Mouse (Mus musculus) T-cell, adult 2 months (primary cell): ENCODE data around the gene Tenm3.
"Not testable (repeated sequence)": the region's sequence is repeated elsewhere in the genome, so short reads cannot be mapped to it uniquely, and the experiment has no call there.

Experiments used
- DNase-seq: peaks from one replicate; pipeline ENCODE4 v3.0.0; 2022; ENCODE audit warnings: low spot score

Tenm3 gene

GRCm38 (mm10) chr8:48204114-48204837, 639.5 kb downstream of the Tenm3 start:
- DNase-seq: no peak

DNA sequence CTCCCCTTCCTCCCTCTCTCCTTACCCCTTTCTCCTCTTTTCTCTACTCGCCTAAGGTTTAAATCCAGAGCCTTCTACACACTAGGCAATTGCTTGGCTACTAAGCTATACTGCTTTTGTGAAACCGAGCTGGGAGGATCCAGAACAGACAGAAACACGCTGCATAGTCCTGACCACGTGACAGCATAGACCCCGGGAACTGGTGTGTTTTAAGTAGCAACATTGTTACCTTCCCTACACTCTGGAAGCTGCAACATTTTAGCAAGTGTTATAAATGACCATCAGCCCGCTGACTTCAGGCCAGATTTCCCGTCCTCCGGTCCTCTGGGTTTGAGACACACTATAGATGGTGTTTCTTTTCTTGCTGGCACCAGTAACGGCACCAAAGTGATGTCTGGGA, 640.1 kb downstream of the Tenm3 start:
- no peak for DNase-seq

DNA sequence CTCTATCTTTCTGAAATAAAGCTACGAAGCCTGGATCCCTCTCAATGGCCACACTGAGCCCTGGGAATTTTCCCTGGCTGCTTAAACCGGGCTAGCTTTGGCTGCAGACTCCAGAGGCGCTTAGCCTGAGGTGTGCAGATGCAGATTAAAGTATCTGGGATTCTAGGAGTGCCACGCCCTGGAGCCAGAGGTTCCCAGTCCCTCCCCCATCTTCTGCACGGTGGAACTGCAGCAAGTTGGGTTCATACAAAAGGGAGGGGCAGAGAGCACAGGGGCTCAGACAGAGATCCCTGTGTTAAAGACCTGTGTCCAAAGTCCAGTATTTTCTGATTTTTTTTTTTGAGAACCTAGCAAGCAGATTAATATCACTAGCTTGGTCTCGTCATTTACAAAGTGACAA, 640.6 kb downstream of the Tenm3 start:
- DNase-seq: no peak

DNA sequence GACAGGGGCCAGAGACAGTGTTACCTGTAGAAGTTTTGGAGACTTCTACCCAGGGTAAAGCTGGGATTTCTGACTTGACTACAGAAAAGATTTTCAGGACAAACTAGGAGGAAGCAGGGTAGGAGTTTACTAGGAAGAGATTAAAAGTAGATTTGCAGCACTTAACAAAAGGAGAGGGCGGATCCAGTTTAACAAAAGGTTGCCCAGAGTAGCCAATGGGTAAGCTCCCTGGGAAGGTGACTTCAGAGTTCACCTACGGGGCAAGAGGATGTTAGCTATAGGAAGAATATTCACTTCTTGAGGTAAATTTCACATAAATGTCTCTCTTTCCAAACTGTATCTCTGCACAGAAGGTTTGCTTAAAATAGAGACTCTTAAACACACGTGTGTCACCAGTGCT, 641.1 kb downstream of the Tenm3 start:
- DNase-seq: no peak

DNA sequence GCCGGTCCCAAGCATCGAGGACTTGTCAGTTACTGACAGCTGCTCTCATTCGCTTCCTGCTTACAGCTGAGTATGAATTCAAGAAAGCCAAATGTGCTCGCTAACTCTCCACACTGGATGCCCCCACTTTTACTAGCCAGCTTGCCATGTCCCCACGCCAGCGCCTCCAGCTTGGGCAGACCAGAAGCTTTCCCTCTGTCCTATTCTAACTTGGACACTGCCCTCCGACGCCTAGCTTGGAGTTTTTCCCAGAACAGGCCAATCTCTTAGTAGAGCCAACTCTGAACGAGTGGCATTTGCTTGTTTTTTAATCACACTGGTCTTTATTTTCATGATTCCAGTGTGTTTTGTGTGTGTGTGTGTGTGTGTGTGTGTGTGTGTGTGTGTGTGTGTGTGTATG, 644.6 kb downstream of the Tenm3 start:
- DNase-seq: no peak

- no peak for DNase-seq
Observed at GRCm38 (mm10) chr8:48195971-48196370, 647.8 kb downstream of the Tenm3 start.

- no peak for DNase-seq
Observed at GRCm38 (mm10) chr8:48188586-48188985, 655.2 kb downstream of the Tenm3 start.

GRCm38 (mm10) chr8:48183758-48184157, 660.0 kb downstream of the Tenm3 start:
- DNase-seq: no peak

GRCm38 (mm10) chr8:48181000-48181399, 662.8 kb downstream of the Tenm3 start:
- DNase-seq: no peak

DNA sequence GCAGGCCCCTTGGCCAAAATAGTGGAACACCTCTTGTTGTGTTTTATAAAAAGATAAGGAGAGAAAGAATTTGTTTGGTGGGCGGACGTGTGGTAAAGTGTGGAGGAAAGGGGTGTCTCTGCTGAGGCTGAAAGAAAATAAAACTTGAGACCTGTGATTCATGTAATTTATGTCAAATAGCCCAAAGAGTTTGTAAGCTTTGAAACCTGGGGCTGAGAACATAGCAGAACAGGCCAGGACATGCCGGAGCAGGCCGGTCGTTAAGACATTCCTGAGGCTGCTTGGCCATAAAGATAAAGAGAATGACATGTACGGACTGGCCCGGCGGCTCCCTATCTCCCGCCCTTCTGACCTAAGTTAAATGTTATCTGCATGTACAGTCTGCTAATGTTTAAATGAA, 663.6 kb downstream of the Tenm3 start:
- DNase-seq: not testable (repeated sequence)

DNA sequence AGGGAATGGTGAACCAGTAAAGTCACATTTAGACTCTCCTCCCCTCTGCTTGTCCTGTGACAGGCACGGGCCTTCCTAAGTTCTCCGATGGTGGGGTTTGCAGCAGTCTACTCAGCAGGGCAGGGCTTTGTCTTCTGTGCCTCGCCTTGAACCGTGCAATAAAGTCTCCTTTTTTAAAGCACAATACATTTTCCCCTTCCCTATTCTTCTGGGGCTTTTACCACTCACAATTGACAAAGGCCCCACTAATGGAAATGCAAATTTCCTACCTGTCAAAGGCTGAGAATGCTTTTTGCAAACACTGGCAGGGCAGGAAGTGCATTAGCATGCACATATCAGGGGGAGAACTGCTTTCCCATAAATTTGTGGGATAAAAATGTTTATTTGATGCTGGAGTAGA, 664.8 kb downstream of the Tenm3 start:
- DNase-seq: no peak

DNA sequence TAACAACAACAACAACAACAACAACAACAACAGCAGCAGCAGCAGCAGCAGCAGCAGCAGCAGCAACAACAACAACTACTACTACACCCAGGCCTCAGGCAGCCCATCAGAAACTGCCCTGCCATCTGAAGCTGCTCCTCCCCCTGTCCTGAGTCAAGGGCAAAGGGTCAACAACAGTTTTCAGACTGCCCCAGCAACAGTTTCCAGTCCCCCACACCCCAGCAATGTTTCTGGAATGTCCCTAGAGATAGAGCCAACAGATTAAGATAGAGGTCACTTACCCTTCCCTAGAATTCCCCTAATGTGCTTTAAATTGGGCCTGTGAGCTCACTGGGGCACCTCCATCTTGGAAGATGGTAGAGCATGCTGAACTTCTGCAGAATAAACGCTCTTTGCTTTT, 665.9 kb downstream of the Tenm3 start:
- DNase-seq: no peak
